Mouse (Mus musculus) common myeloid progenitor, adult 5-6 weeks (primary cell): Measurements from ENCODE around the gene Pla2g2c. TPM values are rescaled to one million over a fixed set of nuclear protein-coding genes. Genes with fewer than 3 reads are reported as not detected.

ENCODE experiments used
- ATAC-seq: replicated peaks from 2 replicates; pipeline ENCODE4 v1.8.0; 2016; ENCODE audit warnings: low read depth, mild to moderate bottlenecking, moderate TSS enrichment, inconsistent platforms; ENCODE audit not compliant: poor library complexity, severe bottlenecking
- total RNA-seq: library from RNA; stranded (forward); fragments of 200-1000, 187-1606 nt; gene quantifications from 2 replicates; pipeline ENCODE4 v1.2.3, GENCODE M21; 2017

The Pla2g2c gene
- not detected in 2 replicates for total RNA-seq

- ATAC-seq = peak; percentile 76
These were observed at the start of gene Pla2g2c for GRCm38 (mm10) chr4:138724354-138725126. TSS of gene Pla2g2c (plus strand) at chr4:138724792.

GRCm38 (mm10) chr4:138676480-138676879 is 48.1 kb upstream of the Pla2g2c start:
- ATAC-seq = no peak

- ATAC-seq = no peak
These were observed 47.0 kb upstream of the Pla2g2c start for GRCm38 (mm10) chr4:138677579-138677978.

GRCm38 (mm10) chr4:138680124-138680523 is 44.5 kb upstream of the Pla2g2c start:
- no peak for ATAC-seq

GRCm38 (mm10) chr4:138682760-138683159 is 41.8 kb upstream of the Pla2g2c start:
- no peak for ATAC-seq

GRCm38 (mm10) chr4:138685813-138686212 is 38.8 kb upstream of the Pla2g2c start:
- ATAC-seq = no peak

- ATAC-seq = no peak
These were observed 35.5 kb upstream of the Pla2g2c start for GRCm38 (mm10) chr4:138689094-138689512.

GRCm38 (mm10) chr4:138690561-138690960 is 34.0 kb upstream of the Pla2g2c start:
- no peak for ATAC-seq

- no peak for ATAC-seq
These were observed 33.0 kb upstream of the Pla2g2c start for GRCm38 (mm10) chr4:138691443-138692181.

- no peak for ATAC-seq
These were observed 31.4 kb upstream of the Pla2g2c start for GRCm38 (mm10) chr4:138693043-138693692.

- no peak for ATAC-seq
These were observed 27.9 kb upstream of the Pla2g2c start for GRCm38 (mm10) chr4:138696720-138697119.

GRCm38 (mm10) chr4:138697166-138697860 is 27.3 kb upstream of the Pla2g2c start:
- no peak for ATAC-seq

- ATAC-seq = no peak
These were observed 26.3 kb upstream of the Pla2g2c start for GRCm38 (mm10) chr4:138698296-138698695.

- 0 out of 2 replicates have a peak, but pooled peaks have one; percentile 56 for ATAC-seq
These were observed 24.2 kb upstream of the Pla2g2c start for GRCm38 (mm10) chr4:138700184-138700982.

- no peak for ATAC-seq
These were observed 23.5 kb upstream of the Pla2g2c start for GRCm38 (mm10) chr4:138701111-138701510.

GRCm38 (mm10) chr4:138702031-138702430 is 22.6 kb upstream of the Pla2g2c start:
- ATAC-seq = no peak

- no peak for ATAC-seq
These were observed 22.1 kb upstream of the Pla2g2c start for GRCm38 (mm10) chr4:138702528-138702927.

GRCm38 (mm10) chr4:138703591-138703990 is 21.0 kb upstream of the Pla2g2c start:
- ATAC-seq = no peak

- no peak for ATAC-seq
These were observed 20.4 kb upstream of the Pla2g2c start for GRCm38 (mm10) chr4:138704169-138704568.
